Mouse (Mus musculus): ENCODE results near the gene Pde4dip. TPM values are rescaled to one million over a fixed set of nuclear protein-coding genes. Genes with fewer than 3 reads are reported as not detected.

Gene Pde4dip
- polyA plus RNA-seq, 1 experiment from 2014 or later = 18.0 TPM

- Histone ChIP-seq H3K9ac (ENCODE audit: low read depth, low read length) (no peak overlapping the region), H3K4me1 (replicated peaks; ENCODE audit: insufficient read depth, low read length) (no peaks in the 10 kb centered on the region), H3K27me3 (ENCODE audit: insufficient read depth, low read length) (no peaks in the 10 kb centered on the region), H3K4me3 (replicated peaks; ENCODE audit: low read depth, low read length) (no peak overlapping the region), H3K27ac (no peak overlapping the region), H3K36me3 (ENCODE audit: insufficient read depth, low read length) (peaks cover 17% of the 10 kb centered on the region), H3K9me3 (replicated peaks; ENCODE audit: low read length) (no peaks in the 10 kb centered on the region), H3K4me2 (ENCODE audit: low read length) (no peak overlapping the region)
- no peak for ATAC-seq (replicated peaks; ENCODE audit: low FRiP score, low read depth)
- no peak for DNase-seq (ENCODE audit: low spot score)
- no peak for TF ChIP-seq CTCF (IDR thresholded peaks at IDR 0.05; ENCODE audit: low read depth)
- WGBS = 83% methylated on average over 2 of the region's 2 CpGs
Measured at GRCm38 (mm10) chr3:97909737-97910136, 21.2 kb upstream of the Pde4dip start.

GRCm38 (mm10) chr3:97901586-97901985, 13.1 kb upstream of the Pde4dip start:
- no peak for ATAC-seq (replicated peaks; ENCODE audit: low FRiP score, low read depth)
- Histone ChIP-seq H3K9ac (ENCODE audit: low read depth, low read length) (peak overlapping the region; percentile 96), H3K4me2 (ENCODE audit: low read length) (peak overlapping the region; percentile 90), H3K27me3 (ENCODE audit: insufficient read depth, low read length) (no peaks in the 10 kb centered on the region), H3K4me1 (replicated peaks; ENCODE audit: insufficient read depth, low read length) (peaks cover 10% of the 10 kb centered on the region), H3K27ac (peak overlapping the region; percentile 67; the same call in 1 of the 2 replicates), H3K4me3 (replicated peaks; ENCODE audit: low read depth, low read length) (peak overlapping the region; percentile 99), H3K9me3 (replicated peaks; ENCODE audit: low read length) (no peaks in the 10 kb centered on the region), H3K36me3 (ENCODE audit: insufficient read depth, low read length) (no peaks in the 10 kb centered on the region)
- DNase-seq (ENCODE audit: low spot score) = no peak
- no peak for TF ChIP-seq CTCF (IDR thresholded peaks at IDR 0.05; ENCODE audit: low read depth)
- 12% methylated on average over 5 of the region's 5 CpGs for WGBS

- Histone ChIP-seq H3K36me3 (ENCODE audit: insufficient read depth, low read length) (no peaks in the 10 kb centered on the region), H3K4me1 (replicated peaks; ENCODE audit: insufficient read depth, low read length) (peaks cover 10% of the 10 kb centered on the region), H3K9me3 (replicated peaks; ENCODE audit: low read length) (no peaks in the 10 kb centered on the region), H3K9ac (ENCODE audit: low read depth, low read length) (peak within 1 kb of the TSS; percentile 96), H3K27ac (peak within 1 kb of the TSS; percentile 67), H3K4me2 (ENCODE audit: low read length) (peak within 1 kb of the TSS; percentile 90), H3K4me3 (replicated peaks; ENCODE audit: low read depth, low read length) (peak within 1 kb of the TSS; percentile 99), H3K27me3 (ENCODE audit: insufficient read depth, low read length) (no peaks in the 10 kb centered on the region)
- WGBS = 2% methylated on average over 41 of the region's 41 CpGs
- DNase-seq (ENCODE audit: low spot score) (peak; percentile 95), ATAC-seq (replicated peaks; ENCODE audit: low FRiP score, low read depth) (peak; percentile 85)
- TF ChIP-seq CTCF (IDR thresholded peaks at IDR 0.05; ENCODE audit: low read depth) = no peak
Measured at GRCm38 (mm10) chr3:97900516-97901490, 12.3 kb upstream of the Pde4dip start, which contains the start of gene Sec22b. Gene Sec22b, plus strand, starts transcription at chr3:97901190.

DNA sequence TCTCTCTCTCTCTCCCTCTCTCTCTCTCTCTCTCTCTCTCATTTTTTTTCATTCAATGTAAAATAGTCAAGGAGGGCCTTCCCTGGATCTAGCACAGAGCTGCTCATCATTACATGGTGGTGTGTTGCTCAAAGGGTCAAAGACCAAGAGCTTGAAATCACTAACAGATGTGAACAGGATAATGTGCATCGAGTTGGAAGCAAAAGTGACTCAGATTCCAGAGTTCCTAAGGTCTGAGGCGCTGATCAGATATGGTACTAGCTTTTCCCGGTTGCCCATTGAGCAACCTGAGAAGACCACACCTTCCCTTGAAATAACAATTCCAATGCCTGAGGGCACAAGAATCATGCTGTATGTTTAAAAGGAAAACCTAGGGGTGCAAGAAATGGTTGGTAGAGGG, 9.9 kb upstream of the Pde4dip start:
- H3K4me1 ChIP-seq (replicated peaks; ENCODE audit: insufficient read depth, low read length) = peaks cover 10% of the 10 kb centered on the region
- no peak overlapping the region for H3K4me2 ChIP-seq (ENCODE audit: low read length)
- DNase-seq (ENCODE audit: low spot score) (no peak), ATAC-seq (replicated peaks; ENCODE audit: low FRiP score, low read depth) (no peak)
- H3K36me3 ChIP-seq (ENCODE audit: insufficient read depth, low read length) = no peaks in the 10 kb centered on the region
- no peak overlapping the region for H3K4me3 ChIP-seq (replicated peaks; ENCODE audit: low read depth, low read length)
- no peak overlapping the region for H3K27ac ChIP-seq
- 53% methylated on average over 3 of the region's 3 CpGs for WGBS
- no peaks in the 10 kb centered on the region for H3K9me3 ChIP-seq (replicated peaks; ENCODE audit: low read length)
- H3K27me3 ChIP-seq (ENCODE audit: insufficient read depth, low read length) = no peaks in the 10 kb centered on the region
- TF ChIP-seq CTCF (IDR thresholded peaks at IDR 0.05; ENCODE audit: low read depth) = no peak
- H3K9ac ChIP-seq (ENCODE audit: low read depth, low read length) = no peak overlapping the region

GRCm38 (mm10) chr3:97894695-97895094, 6.2 kb upstream of the Pde4dip start:
- no peaks in the 10 kb centered on the region for H3K36me3 ChIP-seq (ENCODE audit: insufficient read depth, low read length)
- no peak overlapping the region for H3K27ac ChIP-seq
- WGBS = 48% methylated on average over 6 of the region's 6 CpGs
- DNase-seq (ENCODE audit: low spot score) (no peak), ATAC-seq (replicated peaks; ENCODE audit: low FRiP score, low read depth) (no peak)
- H3K27me3 ChIP-seq (ENCODE audit: insufficient read depth, low read length) = peaks cover 4% of the 10 kb centered on the region; the same call in 1 of the 2 replicates
- no peaks in the 10 kb centered on the region for H3K4me1 ChIP-seq (replicated peaks; ENCODE audit: insufficient read depth, low read length)
- H3K4me2 ChIP-seq (ENCODE audit: low read length) = no peak overlapping the region
- no peak overlapping the region for H3K9ac ChIP-seq (ENCODE audit: low read depth, low read length)
- TF ChIP-seq CTCF (IDR thresholded peaks at IDR 0.05; ENCODE audit: low read depth) = peak; percentile 67
- no peaks in the 10 kb centered on the region for H3K9me3 ChIP-seq (replicated peaks; ENCODE audit: low read length)
- H3K4me3 ChIP-seq (replicated peaks; ENCODE audit: low read depth, low read length) = no peak overlapping the region

DNA sequence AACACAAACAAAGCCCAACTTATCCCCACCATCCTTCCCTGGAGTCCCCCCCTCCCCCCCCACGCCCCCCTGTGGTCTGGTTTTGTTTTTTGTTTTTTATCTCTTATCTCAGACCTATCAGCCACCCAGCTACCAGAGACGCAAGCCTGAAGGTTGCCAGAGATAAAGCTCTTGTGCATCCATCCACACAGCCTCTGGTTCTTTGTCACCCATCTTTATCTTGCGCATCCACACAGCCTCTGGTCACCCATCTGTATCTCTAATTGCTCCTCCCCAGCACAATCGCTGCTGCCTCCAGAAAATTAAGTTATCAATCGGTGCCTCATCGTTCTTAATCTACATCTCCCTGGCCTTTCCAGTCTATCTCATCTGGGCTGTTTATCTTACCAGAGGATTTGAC, 1.7 kb upstream of the Pde4dip start:
- DNase-seq (ENCODE audit: low spot score) (no peak), ATAC-seq (replicated peaks; ENCODE audit: low FRiP score, low read depth) (no peak)
- TF ChIP-seq CTCF (IDR thresholded peaks at IDR 0.05; ENCODE audit: low read depth) = no peak
- Histone ChIP-seq H3K4me3 (replicated peaks; ENCODE audit: low read depth, low read length) (no peak overlapping the region), H3K36me3 (ENCODE audit: insufficient read depth, low read length) (no peaks in the 10 kb centered on the region), H3K27me3 (ENCODE audit: insufficient read depth, low read length) (peaks cover 17% of the 10 kb centered on the region), H3K27ac (no peak overlapping the region), H3K4me2 (ENCODE audit: low read length) (no peak overlapping the region), H3K9ac (ENCODE audit: low read depth, low read length) (no peak overlapping the region), H3K9me3 (replicated peaks; ENCODE audit: low read length) (no peaks in the 10 kb centered on the region), H3K4me1 (replicated peaks; ENCODE audit: insufficient read depth, low read length) (no peaks in the 10 kb centered on the region)
- 75% methylated on average over 6 of the region's 6 CpGs for WGBS
